Mouse (Mus musculus): ENCODE measurements around the gene Kcnk13.

DNA sequence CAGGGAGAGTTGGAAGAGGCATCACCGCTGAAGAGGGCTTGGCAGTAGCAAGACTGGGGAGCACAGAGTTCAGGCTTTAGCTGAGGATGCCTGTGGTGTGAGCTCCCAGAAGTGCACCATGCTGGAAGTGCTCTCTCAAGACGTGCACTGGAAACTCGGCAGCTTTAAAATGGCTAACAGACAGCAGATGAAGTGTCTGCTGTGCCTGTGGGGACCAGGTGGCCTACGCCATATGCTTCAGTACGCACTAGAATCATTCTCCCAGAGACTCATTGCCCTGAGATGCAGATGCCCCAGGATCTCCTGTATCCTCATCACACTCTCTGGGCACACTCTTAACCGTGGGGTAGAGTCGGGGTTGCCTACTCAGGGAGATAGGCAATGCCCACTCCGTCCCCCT lies 28.9 kb upstream of the Kcnk13 start:
- TF ChIP-seq POLR2AphosphoS5 (IDR thresholded peaks at IDR 0.05; ENCODE audit: insufficient replicate concordance, low read depth, low read length) (no peak), CTCF (IDR thresholded peaks at IDR 0.05; ENCODE audit: low read depth, low read length) (no peak), TAL1 (conservative IDR thresholded peaks at IDR 0.05; ENCODE audit: low read depth, low read length) (no peak), GATA1 (IDR thresholded peaks at IDR 0.05; ENCODE audit: borderline replicate concordance, low read length) (no peak), GATA2 (IDR thresholded peaks at IDR 0.05; ENCODE audit: borderline replicate concordance, low read depth, low read length) (no peak)

Data from G1E (cell line).